Mouse (Mus musculus) heart, postnatal 0 days (tissue): ENCODE measurements around the gene Hoxa6. TPM values are rescaled to one million over a fixed set of nuclear protein-coding genes. Genes with fewer than 3 reads are reported as not detected.

Experiments
- ATAC-seq: fragments of 200-750 bp; cut with Nextera tagmentation; 2 replicates; pipeline ENCODE4 v1.8.0; 2017; ENCODE audit warnings: low read depth, moderate number of reproducible peaks, moderate library complexity; ENCODE audit not compliant: insufficient read depth
- DNase-seq: peaks from one replicate; pipeline ENCODE4 v3.0.0-alpha.2; 2016; ENCODE audit warnings: low spot score
- H3K27ac ChIP-seq: fragments of 300-500 bp; sonication (generic); 2 replicates; pipeline ENCODE4 v1.5.1; 2014; ENCODE audit warnings: low read depth, mild to moderate bottlenecking
- H3K27me3 ChIP-seq: fragments of 300-500 bp; sonication (generic); 2 replicates; pipeline ENCODE4 v1.6.1; 2014; ENCODE audit warnings: low read length, mixed read lengths; ENCODE audit not compliant: control insufficient read depth, insufficient read depth
- H3K36me3 ChIP-seq: fragments of 300-500 bp; sonication (generic); replicated peaks from 2 replicates; pipeline ENCODE4 v1.6.1; 2014; ENCODE audit warnings: low read length, mixed read lengths; ENCODE audit not compliant: control insufficient read depth, insufficient read depth
- H3K4me1 ChIP-seq: fragments of 300-500 bp; sonication (generic); 2 replicates; pipeline ENCODE4 v1.6.1; 2014; ENCODE audit warnings: antibody characterized with exemption; ENCODE audit not compliant: control insufficient read depth, insufficient read depth
- H3K4me2 ChIP-seq: fragments of 300-500 bp; sonication (generic); 2 replicates; pipeline ENCODE4 v1.6.1; 2014; ENCODE audit warnings: low read depth, mild to moderate bottlenecking, low read length, moderate library complexity
- H3K4me3 ChIP-seq: fragments of 300-500 bp; sonication (generic); 2 replicates; pipeline ENCODE4 v1.5.1; 2014; ENCODE audit warnings: low read depth, low read length
- H3K9ac ChIP-seq: fragments of 300-500 bp; sonication (generic); replicated peaks from 2 replicates; pipeline ENCODE4 v1.6.1; 2014; ENCODE audit warnings: low read depth, low read length, mixed read lengths
- H3K9me3 ChIP-seq: fragments of 300-500 bp; sonication (generic); replicated peaks from 2 replicates; pipeline ENCODE4 v1.6.1; 2016; ENCODE audit warnings: low read length; ENCODE audit not compliant: control insufficient read depth
- CTCF ChIP-seq: IDR thresholded peaks from 2 replicates; pipeline ENCODE4 v1.5.1; 2016; ENCODE audit warnings: antibody characterized with exemption, control low read depth, low read depth
- EP300 ChIP-seq: IDR thresholded peaks from 2 replicates; pipeline ENCODE4 v1.6.1; 2016; ENCODE audit warnings: antibody characterized with exemption, low read depth
- WGBS: fragments of 180-500 bp; shearing (Covaris S2); extraction: QIAGEN DNeasy Blood & Tissue Kit; methylation state at CpG from one replicate; pipeline ENCODE4 v1.1.7; 2014; 5-methylcytosine and 5-hydroxymethylcytosine counted together
- polyA plus RNA-seq: library from polyadenylated mRNA; unstranded; fragments of >200 nt; fragmentation: Nextera tagmentation; extraction: Ambion mirVana; gene quantifications from 2 replicates; pipeline ENCODE4 v1.2.1, GENCODE M21; 2015
- total RNA-seq: library from RNA; depleted of rRNA; stranded (reverse); fragments of >200 nt; gene quantifications from 2 replicates; pipeline ENCODE4 v1.2.3, GENCODE M21; 2014; ENCODE audit warnings: low replicate concordance

Hoxa6 gene
- total and polyA plus RNA-seq, 2 experiments from 2014 or later = not detected

DNA sequence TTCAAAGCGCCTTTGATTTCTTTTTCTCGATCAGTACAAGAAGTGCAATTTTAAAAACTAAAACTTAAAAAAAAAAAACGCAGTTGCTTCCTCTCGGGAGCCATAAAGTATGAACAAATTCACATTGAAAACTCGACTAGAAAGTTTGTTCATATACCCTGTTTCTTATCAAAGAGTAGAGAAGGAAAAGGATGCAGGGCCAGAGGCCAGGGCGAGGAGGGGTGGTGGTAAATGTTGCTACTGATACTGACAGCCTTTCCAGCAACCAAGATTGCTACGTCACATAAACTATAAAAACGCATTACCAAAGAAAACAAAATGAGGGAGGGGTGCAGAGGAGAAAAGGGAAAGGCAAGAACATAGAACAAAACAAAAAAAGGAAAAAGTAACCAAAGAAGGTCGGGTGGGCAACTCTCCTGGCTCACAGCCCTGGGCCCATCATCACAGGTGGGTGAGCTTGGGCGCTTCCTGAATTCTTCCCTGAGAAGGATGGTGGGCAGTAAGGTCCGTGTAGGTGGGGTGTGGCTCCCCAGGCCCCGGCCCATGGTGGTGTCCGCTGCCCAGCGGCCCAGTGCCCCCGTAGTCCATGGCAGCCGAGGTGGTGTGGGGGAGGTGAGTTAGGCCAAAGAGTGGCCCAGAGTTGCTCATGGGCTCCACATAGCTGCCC, 38.9 kb downstream of the Hoxa6 start:
- no peaks in the 10 kb centered on the region for H3K36me3 ChIP-seq
- no peak overlapping the region for H3K4me3 ChIP-seq
- H3K4me2 ChIP-seq = 0 out of 2 replicates have a peak overlapping the region, but pooled peaks have one; percentile 17
- no peaks in the 10 kb centered on the region for H3K9me3 ChIP-seq
- 14% methylated on average over 16 of the region's 16 CpGs for WGBS
- TF ChIP-seq EP300 (no peak), CTCF (no peak)
- DNase-seq = no peak
- no peak for ATAC-seq
- H3K9ac ChIP-seq = no peak overlapping the region
- H3K27ac ChIP-seq = no peak overlapping the region
- H3K27me3 ChIP-seq = peaks cover 99% of the 10 kb centered on the region
- 0 out of 2 replicates have a peak, but pooled peaks cover 3% of the 10 kb centered on the region for H3K4me1 ChIP-seq

- 9% methylated on average over 41 of the region's 42 CpGs for WGBS
- TF ChIP-seq CTCF = no peak
- no peak for TF ChIP-seq EP300
- no peaks in the 10 kb centered on the region for H3K9me3 ChIP-seq
- peaks cover 99% of the 10 kb centered on the region for H3K27me3 ChIP-seq
- 0 out of 2 replicates have a peak overlapping the region, but pooled peaks have one; percentile 11 for H3K4me2 ChIP-seq
- no peaks in the 10 kb centered on the region for H3K36me3 ChIP-seq
- DNase-seq (no peak), ATAC-seq (no peak)
- no peak overlapping the region for H3K27ac ChIP-seq
- H3K4me3 ChIP-seq = no peak overlapping the region
- 0 out of 2 replicates have a peak, but pooled peaks cover 3% of the 10 kb centered on the region for H3K4me1 ChIP-seq
- H3K9ac ChIP-seq = no peak overlapping the region
Measured at GRCm38 (mm10) chr6:52168191-52169055, 40.1 kb downstream of the Hoxa6 start.

- Histone ChIP-seq H3K27me3 (peaks cover 99% of the 10 kb centered on the region), H3K9ac (no peak overlapping the region)
Measured at GRCm38 (mm10) chr6:52167736-52168161, 40.8 kb downstream of the Hoxa6 start.

GRCm38 (mm10) chr6:52167176-52167575, 41.3 kb downstream of the Hoxa6 start:
- ATAC-seq (no peak), DNase-seq (no peak)
- no peak overlapping the region for H3K9ac ChIP-seq
- H3K4me1 ChIP-seq = no peaks in the 10 kb centered on the region
- no peak overlapping the region for H3K4me3 ChIP-seq
- no peaks in the 10 kb centered on the region for H3K9me3 ChIP-seq
- no peak for TF ChIP-seq EP300
- TF ChIP-seq CTCF = no peak
- no peak overlapping the region for H3K27ac ChIP-seq
- WGBS = 42% methylated on average over 1 of the region's 1 CpGs
- no peak overlapping the region for H3K4me2 ChIP-seq
- H3K27me3 ChIP-seq = peaks cover 99% of the 10 kb centered on the region
- H3K36me3 ChIP-seq = no peaks in the 10 kb centered on the region

More at GRCm38 (mm10) chr6:52167736-52168161, 40.8 kb downstream of the Hoxa6 start:
- no peak overlapping the region; the same call in 1 of the 2 replicates for H3K4me2 ChIP-seq
- H3K4me1 ChIP-seq = 0 out of 2 replicates have a peak, but pooled peaks cover 3% of the 10 kb centered on the region
- TF ChIP-seq CTCF = no peak
- no peak for TF ChIP-seq EP300
- H3K27ac ChIP-seq = no peak overlapping the region
- no peak overlapping the region for H3K4me3 ChIP-seq
- DNase-seq (no peak), ATAC-seq (no peak)
- 17% methylated on average over 14 of the region's 14 CpGs for WGBS
- H3K36me3 ChIP-seq = no peaks in the 10 kb centered on the region
- no peaks in the 10 kb centered on the region for H3K9me3 ChIP-seq

DNA sequence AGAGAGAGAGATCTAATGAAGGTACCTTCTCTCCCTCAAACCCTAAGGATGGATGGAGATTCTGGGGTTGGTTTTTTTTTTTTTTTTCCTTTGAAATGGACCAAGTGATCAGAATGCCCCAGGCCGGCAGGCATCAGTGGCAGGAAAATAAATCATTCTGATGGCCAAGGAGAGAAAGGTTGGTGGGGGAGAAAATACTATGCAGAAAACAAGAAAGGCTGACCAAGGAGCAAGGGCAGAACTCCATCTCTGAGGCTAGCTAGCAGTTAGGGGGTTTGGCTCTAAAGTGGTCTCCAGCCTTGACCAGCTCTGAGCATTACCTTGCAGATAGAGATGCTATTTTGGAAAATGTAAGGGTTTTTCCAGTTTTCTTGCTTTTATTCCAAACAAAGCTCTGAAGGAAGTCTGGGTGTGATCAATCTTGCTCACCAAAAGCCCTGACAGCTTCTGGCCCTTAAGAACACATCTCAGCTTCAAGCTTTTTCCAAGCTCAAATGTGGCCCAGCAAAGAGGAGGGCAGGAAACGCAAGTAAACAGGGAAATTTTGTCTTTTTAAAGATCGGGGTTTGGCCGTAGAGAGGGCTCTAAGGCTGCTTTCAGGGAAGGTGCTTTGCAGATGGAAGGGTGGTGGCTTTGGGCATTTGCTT, 42.0 kb downstream of the Hoxa6 start:
- WGBS = 11% methylated on average over 4 of the region's 4 CpGs
- Histone ChIP-seq H3K4me2 (no peak overlapping the region), H3K27ac (no peak overlapping the region), H3K9ac (no peak overlapping the region), H3K4me3 (no peak overlapping the region), H3K36me3 (no peaks in the 10 kb centered on the region), H3K4me1 (no peaks in the 10 kb centered on the region), H3K27me3 (peaks cover 99% of the 10 kb centered on the region), H3K9me3 (no peaks in the 10 kb centered on the region)
- TF ChIP-seq CTCF (no peak), EP300 (no peak)
- ATAC-seq = no peak
- DNase-seq = no peak
